Mouse (Mus musculus): ENCODE measurements around the gene Scd3.

GRCm38 (mm10) chr19:44277931-44278330, 74.9 kb downstream of the Scd3 start:
- no peak for TF ChIP-seq CTCF (IDR thresholded peaks at IDR 0.05; ENCODE audit: control insufficient read depth, insufficient read depth, insufficient read length)
- TF ChIP-seq MAX (IDR thresholded peaks at IDR 0.05) = no peak

Data from C2C12 (cell line).